Mouse (Mus musculus): Measurements from ENCODE around the gene Map3k3.

Map3k3 gene

GRCm38 (mm10) chr11:106083708-106084701 is at the start of gene Map3k3:
TSS of gene Map3k3 (plus strand) at chr11:106084613.
- peak; percentile 100 for DNase-seq

GRCm38 (mm10) chr11:106034986-106035385 is 49.4 kb upstream of the Map3k3 start:
- DNase-seq: no peak

GRCm38 (mm10) chr11:106036548-106037417 is 47.6 kb upstream of the Map3k3 start, which contains the start of gene Dcaf7:
TSS of gene Dcaf7 (plus strand) at chr11:106036872.
- peak; percentile 98 for DNase-seq

- peak; percentile 70 for DNase-seq
Observed at GRCm38 (mm10) chr11:106037418-106037751, 47.0 kb upstream of the Map3k3 start.

GRCm38 (mm10) chr11:106044349-106044748 is 40.1 kb upstream of the Map3k3 start:
- no peak for DNase-seq

- no peak for DNase-seq
Observed at GRCm38 (mm10) chr11:106045256-106045655, 39.2 kb upstream of the Map3k3 start.

- no peak for DNase-seq
Observed at GRCm38 (mm10) chr11:106045780-106046179, 38.6 kb upstream of the Map3k3 start.

- DNase-seq: no peak
Observed at GRCm38 (mm10) chr11:106046584-106046983, 37.8 kb upstream of the Map3k3 start.

- no peak for DNase-seq
Observed at GRCm38 (mm10) chr11:106053921-106054320, 30.5 kb upstream of the Map3k3 start.

GRCm38 (mm10) chr11:106054600-106054999 is 29.8 kb upstream of the Map3k3 start:
- no peak for DNase-seq

GRCm38 (mm10) chr11:106055341-106055740 is 29.1 kb upstream of the Map3k3 start:
- no peak for DNase-seq

- no peak for DNase-seq
Observed at GRCm38 (mm10) chr11:106056819-106057491, 27.5 kb upstream of the Map3k3 start.

GRCm38 (mm10) chr11:106058020-106058419 is 26.4 kb upstream of the Map3k3 start:
- no peak for DNase-seq

GRCm38 (mm10) chr11:106060549-106060948 is 23.9 kb upstream of the Map3k3 start:
- DNase-seq: no peak

- DNase-seq: no peak
Observed at GRCm38 (mm10) chr11:106061311-106061710, 23.1 kb upstream of the Map3k3 start.

GRCm38 (mm10) chr11:106063756-106064155 is 20.7 kb upstream of the Map3k3 start:
- DNase-seq: no peak

- DNase-seq: no peak
Observed at GRCm38 (mm10) chr11:106065073-106065922, 19.1 kb upstream of the Map3k3 start.

GRCm38 (mm10) chr11:106065923-106066571 is 18.4 kb upstream of the Map3k3 start, which contains the start of gene Taco1:
TSS of gene Taco1 (plus strand) at chr11:106066061.
- DNase-seq: peak; percentile 98

GRCm38 (mm10) chr11:106066616-106067015 is 17.8 kb upstream of the Map3k3 start:
- peak; percentile 58 for DNase-seq

GRCm38 (mm10) chr11:106073774-106074173 is 10.6 kb upstream of the Map3k3 start:
- DNase-seq: no peak

GRCm38 (mm10) chr11:106076321-106076720 is 8.1 kb upstream of the Map3k3 start:
- DNase-seq: peak; percentile 85

Data from lung, postnatal 10 days (tissue).